Mouse (Mus musculus) embryonic stem cell, embryonic (primary cell): ENCODE measurements at regions not wholly inside any gene's neighbourhood (a gene's known extent, or its start where the extent isn't known, plus 50 kb on each side); places are given as distances from the start of the nearest gene placed in this dataset.

ENCODE experiments used
- CTCF ChIA-PET, 4 experiments: fragments of 300-600 bp in 2 of 4; fragments of 350-600 bp in 2 of 4; sonication (Branson Sonifier 250); formaldehyde crosslinking; loops; one replicate each; lab custom pipeline; 2022; ENCODE audit warnings: inconsistent platforms in 2 of 4; lab: Charles Lee
- POLR2A ChIA-PET, 4 experiments: fragments of 300-600 bp in 2 of 4; fragments of 350-600 bp in 2 of 4; sonication (Branson Sonifier 250); formaldehyde crosslinking; loops; one replicate each; lab custom pipeline; 2022; ENCODE audit warnings: antibody characterized with exemption in 4 of 4, inconsistent platforms in 1 of 4; lab: Charles Lee

DNA sequence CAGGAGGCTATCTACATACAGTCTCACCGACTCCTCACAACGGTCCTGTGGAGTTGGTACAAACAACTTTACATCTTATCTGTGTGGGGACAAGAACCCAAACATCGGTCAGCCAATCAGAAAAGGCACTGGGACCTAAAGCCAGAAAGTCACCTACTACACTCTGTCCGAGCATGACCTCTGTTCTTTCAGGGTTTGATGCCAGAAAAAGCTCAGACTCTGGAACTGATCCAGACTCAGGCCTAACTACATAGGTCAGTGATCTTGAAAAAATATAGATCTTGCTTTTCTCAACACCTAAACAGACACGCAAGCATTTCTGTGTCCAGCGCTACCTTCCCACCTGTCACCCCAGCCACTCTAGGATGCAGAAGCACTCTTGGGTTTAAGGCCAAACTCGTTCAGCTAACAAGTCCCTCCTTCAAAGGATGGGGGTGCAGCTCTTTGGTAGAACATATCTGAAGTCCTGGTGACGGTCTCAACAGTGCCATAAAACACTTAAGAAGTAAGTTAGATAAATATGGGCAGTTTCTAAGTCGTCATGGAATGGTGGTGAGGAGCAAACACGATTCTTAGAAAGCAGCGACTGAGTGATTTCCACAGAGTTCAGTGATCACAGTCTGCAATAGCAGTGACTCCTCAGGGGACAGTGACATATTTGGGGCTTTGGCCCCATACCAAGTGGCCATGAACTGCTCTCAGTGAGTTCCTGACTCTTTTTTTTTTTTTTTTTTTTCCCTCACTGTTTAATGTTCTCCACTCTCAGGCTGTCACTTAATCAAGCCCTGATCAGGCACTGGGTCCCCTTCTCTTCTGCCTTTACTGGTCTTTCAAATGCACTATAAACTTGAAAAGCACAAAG lies 181.2 kb upstream of the Smim15 start:
- ChIA-PET POLR2A (interaction anchor here in 2 of 4 experiments (0.6 to 2.8 kb wide), 9 partner anchors 10 to 184 kb away, joined by 3 to 11 read pairs (median 3); no protein-coding TSS in a partner anchor), CTCF (interaction anchor here in 1 of 4 experiments (0.7 kb wide), 1 partner anchor 193 kb away, joined by 3 read pairs; no protein-coding TSS in a partner anchor)

DNA sequence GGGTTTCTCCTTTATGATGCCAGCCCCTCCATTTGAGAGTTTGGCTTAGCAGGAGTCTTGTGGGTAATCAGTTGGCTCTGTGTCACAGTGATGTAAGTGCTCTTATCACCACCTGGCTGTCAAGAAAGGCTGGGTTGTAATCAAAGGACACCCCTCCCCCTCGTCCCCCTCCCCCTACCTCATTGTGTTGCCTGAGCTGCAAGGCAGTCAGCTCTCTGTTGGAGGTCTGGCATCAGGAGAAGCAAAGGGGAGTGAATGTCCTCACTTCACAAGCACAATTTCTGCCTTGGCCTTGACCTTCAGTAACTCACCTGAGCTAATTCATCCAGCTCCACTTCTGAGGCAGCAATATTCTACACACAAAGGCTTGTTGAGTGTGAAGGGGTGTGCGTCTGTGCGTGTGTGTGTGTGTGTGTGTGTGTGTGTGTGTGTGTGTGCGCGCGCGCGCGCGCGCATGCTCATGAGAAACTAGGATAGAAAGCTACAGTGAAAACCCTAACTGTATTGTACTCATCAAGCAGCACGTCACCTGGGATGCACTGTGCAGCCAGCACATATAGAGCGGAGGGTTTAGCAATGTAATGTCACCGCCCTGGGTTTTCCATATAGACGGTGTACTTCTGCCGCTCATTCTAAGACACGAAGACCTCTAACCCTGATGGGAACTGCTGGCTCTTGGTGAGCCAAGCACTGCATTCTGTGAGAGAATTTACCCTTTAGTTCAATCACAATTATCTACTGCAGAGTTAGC lies 182.7 kb upstream of the Smim15 start:
- POLR2A ChIA-PET = interaction anchor here in 3 of 4 experiments (0.6 to 2.8 kb wide), 20 partner anchors 9 to 188 kb away, joined by 3 to 11 read pairs (median 3); no protein-coding TSS in a partner anchor
- CTCF ChIA-PET = interaction anchor here (0.5 to 1.1 kb wide), 9 partner anchors 12 to 806 kb away, joined by 3 to 13 read pairs (median 4); no protein-coding TSS in a partner anchor

DNA sequence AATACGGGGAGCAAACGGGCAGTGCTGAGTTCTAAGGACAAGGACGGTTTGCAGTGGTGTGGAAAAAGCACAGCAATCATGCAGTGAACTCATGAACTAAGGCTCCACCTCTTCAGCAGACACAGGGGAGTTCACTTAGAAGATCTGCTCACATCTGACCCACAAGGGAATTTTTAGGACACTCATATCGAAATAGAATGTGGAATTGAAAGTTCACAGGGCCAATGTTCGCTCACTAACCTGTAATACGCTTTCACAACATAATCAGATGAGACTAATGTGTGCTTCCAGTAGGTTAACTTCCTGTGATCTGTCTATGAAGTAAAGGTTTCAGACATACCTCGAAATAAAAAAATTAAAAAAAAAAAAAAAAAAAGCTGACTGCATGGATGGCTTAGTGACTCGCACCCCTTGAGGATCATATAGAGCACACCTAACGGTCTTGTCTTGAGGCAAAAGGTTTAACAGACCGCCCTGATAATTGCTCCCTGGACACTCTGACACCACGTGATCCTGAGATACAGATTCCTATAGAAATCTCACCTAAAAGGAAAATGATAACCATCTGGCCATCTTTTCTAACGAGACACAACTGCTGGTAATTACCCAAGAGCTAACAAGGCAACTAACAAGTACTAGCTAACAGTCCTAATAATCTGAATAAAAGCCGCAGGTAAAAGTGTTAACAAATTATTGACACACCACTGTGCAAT lies 187.0 kb upstream of the Smim15 start:
- ChIA-PET POLR2A (interaction anchor here in 2 of 4 experiments (0.6 kb wide), 2 partner anchors 13 to 236 kb away, joined by 3 to 5 read pairs; no protein-coding TSS in a partner anchor), CTCF (no interaction called here)

DNA sequence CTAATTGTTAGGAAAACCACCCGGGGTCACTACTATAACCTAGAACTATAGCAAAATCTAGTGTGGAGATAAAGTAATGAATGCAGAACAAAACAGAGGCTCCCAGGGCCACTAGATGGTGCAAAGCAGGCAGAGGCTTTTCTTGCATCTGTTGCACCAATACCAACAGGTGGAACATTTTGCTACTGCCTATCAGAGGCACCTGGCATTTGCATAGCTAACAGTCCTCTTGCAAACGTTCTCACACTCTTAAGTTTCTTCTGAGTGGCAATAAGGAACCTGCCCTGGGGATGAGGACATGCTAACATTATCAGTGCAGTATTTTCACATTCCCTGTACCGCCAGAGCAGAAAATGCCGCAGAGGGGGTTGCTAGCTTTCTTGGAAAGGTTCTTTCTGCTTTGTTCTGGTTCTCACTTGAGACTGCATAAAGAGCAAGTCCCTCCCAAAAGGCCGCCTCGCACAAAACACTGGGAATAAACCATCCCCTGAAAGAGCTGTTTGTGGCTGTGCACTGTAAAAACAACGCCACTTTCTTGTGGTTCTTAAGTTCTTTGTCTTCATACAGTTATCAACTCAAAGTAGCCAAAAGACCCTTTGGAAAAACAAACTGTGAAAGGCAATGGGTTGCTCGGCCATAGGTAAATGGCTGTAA lies 193.2 kb upstream of the Smim15 start:
- ChIA-PET POLR2A (interaction anchor here in 3 of 4 experiments (0.6 to 1.2 kb wide), 3 partner anchors 10 to 38 kb away, joined by 3 read pairs; no protein-coding TSS in a partner anchor), CTCF (interaction anchor here in 1 of 4 experiments (1.3 kb wide), 1 partner anchor 14 kb away, joined by 3 read pairs; no protein-coding TSS in a partner anchor)

DNA sequence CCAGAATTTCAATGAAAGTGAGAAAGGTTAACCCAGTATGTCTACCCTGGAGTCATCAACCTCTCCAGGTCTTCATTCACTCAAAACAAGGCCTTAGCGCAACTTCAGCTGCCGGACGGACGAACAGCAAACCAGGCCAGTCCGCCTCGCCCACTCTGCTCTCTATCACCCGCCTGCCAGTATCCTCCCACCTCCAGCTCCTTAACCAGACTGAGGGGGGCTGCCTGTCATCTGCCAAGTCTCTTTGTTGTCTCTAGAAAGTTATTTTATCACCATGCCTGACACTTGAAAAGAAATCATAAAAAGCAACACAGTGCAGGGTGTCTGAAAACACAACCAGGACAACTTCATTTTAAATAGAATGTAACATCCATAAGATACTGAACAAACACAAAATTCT lies 195.4 kb upstream of the Smim15 start:
- POLR2A ChIA-PET = interaction anchor here in 2 of 4 experiments (1.4 to 1.5 kb wide), 2 partner anchors 12 to 107 kb away, joined by 3 to 10 read pairs; no protein-coding TSS in a partner anchor
- CTCF ChIA-PET = interaction anchor here in 2 of 4 experiments (0.5 to 0.7 kb wide), 2 partner anchors 19 to 304 kb away, joined by 3 to 7 read pairs; no protein-coding TSS in a partner anchor

DNA sequence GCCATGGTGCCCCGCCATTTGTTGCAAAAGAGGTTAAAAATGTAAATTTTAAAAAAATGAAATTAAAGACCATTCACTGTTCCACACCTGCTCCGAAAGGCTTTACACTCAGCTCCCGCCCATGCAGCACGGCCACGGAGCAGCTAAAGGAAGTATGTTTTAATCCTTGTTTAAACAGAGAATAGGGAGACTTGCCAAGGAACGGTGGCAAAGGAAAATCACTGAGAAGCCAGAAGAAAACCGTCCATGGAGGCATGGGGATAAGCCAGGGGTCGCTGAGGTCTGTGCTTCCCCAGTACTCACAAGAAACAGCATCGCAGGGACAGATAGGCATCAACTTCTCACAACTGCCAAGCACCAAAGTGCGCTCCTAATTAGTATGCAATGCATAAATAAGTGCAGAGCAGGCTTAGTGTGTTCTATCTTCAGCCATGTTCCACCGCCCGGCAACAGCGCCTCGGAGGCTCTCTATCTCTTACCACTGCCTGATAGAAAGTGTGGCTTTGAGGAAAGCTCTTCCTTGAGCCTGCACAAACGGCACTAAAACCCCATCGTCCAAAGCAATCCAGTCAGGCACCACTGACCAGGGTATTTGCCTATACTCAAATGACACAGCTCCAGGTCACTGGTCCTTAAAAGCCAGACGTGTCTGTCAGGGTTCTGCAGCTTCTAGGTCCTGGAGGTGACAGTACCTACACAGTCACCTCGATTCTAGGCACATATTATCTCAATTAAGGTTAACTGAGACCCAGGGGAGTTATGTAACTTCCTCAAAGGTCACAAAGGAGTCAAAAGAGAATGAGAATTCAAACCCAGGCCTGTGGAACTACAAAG lies 196.8 kb upstream of the Smim15 start:
- ChIA-PET POLR2A (interaction anchor here (1.2 to 2.2 kb wide), 5 partner anchors 16 to 108 kb away, joined by 3 to 10 read pairs (median 3); no protein-coding TSS in a partner anchor), CTCF (interaction anchor here in 3 of 4 experiments (0.5 to 1.0 kb wide), 3 partner anchors 15 to 90 kb away, joined by 3 to 5 read pairs (median 3); no protein-coding TSS in a partner anchor)

DNA sequence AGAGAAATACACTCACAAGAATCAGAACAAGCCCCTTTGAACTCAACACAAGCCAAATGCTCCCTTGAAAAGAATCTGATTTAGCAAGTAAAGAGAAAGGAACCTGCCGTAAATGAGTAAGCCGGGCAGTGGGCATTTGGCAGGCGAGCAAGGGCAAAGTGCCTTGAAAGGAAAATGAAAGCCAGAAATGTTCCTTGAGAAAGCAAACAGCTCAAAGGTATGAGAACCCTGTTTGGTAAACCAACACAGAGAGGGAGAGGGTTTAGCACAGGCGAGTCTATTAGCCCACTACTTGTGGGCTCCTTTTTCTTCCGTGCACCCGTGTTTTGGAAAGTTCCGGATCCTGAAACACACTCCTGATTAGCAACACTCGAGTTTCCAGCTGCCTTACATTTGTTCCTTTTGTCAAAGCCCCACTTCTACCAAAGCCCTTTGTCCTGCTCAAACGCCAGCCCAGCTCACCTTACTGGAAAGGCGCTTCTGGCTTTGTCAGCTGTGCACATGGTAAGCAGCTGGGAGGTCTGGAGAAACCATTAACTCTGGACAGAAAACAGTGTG lies 197.5 kb upstream of the Smim15 start:
- POLR2A ChIA-PET = interaction anchor here (0.6 to 2.2 kb wide), 6 partner anchors 16 to 54 kb away, joined by 3 to 10 read pairs (median 3); no protein-coding TSS in a partner anchor
- CTCF ChIA-PET = interaction anchor here in 1 of 4 experiments (1.0 kb wide), 1 partner anchor 15 kb away, joined by 5 read pairs; no protein-coding TSS in a partner anchor

DNA sequence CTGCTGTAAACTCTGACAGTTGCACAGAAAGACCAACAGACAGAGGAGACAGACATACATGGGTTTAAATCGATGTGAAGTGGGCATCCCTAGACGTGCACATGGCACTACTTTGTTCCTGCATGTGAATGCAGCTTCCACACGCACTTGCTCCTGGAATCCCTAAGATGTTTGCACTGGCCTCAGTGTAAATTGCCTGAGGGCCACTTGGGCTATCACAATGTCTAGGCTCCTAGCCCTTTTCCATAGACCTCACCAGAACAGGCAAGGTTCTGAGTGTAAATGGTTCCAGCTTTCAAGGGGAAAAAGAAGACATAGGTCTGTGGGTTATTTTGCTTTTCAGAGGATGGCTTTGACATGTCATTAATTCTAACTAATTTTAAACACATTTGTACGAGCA lies 198.4 kb upstream of the Smim15 start:
- ChIA-PET POLR2A (interaction anchor here in 1 of 4 experiments (1.0 kb wide), 1 partner anchor 15 kb away, joined by 3 read pairs; no protein-coding TSS in a partner anchor), CTCF (no interaction called here)

DNA sequence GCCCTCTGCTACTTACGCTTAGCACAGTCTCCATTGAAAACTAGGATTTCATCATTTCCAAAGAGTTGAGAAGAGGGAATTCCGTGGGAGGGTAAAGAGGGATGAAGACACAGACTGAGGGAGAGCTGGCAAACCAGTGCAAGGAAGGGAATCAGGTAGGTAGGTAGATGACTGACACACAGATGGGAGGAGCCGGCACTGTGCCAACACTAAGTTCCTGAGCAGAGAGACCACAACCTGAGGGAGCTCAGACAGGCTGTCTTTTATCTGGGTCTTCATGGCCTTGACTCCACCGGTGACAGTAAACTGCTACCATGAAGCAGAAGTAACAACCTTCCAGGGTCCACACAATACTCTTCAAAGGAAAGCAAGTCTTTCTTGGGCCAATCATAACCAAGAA lies 200.2 kb upstream of the Smim15 start:
- ChIA-PET POLR2A (interaction anchor here in 1 of 4 experiments (0.5 kb wide), 1 partner anchor 13 kb away, joined by 5 read pairs; no protein-coding TSS in a partner anchor), CTCF (no interaction called here)

DNA sequence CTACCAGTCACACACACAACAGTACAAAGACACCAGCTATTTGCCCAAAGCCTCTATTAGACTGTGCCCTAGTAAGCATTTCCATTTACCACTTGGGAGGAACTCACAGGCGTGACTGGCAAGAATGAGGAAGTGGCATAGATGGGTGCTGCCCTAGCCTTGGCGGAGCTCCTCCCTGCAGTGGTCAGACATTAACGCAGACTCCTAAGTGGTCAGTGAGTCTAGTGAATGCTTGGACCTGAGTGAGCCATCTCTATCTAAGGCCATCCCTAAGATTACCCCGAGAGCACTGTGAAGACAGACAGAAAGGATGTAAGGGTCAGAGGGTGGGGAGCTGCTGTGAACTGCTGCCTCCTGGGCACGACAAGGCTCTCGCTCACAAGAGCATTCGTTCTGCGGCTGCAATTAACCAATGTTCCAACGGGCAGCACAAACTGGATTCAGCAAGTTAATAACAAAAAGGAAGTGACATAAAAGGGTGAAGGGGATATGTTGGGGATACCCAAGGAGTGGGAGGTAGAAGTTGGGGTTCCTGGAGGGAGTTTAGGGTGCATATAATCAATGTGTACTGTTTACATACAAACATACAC lies 206.0 kb upstream of the Smim15 start:
- ChIA-PET POLR2A (interaction anchor here in 1 of 4 experiments (1.2 kb wide), 1 partner anchor 24 kb away, joined by 3 read pairs; no protein-coding TSS in a partner anchor), CTCF (no interaction called here)

DNA sequence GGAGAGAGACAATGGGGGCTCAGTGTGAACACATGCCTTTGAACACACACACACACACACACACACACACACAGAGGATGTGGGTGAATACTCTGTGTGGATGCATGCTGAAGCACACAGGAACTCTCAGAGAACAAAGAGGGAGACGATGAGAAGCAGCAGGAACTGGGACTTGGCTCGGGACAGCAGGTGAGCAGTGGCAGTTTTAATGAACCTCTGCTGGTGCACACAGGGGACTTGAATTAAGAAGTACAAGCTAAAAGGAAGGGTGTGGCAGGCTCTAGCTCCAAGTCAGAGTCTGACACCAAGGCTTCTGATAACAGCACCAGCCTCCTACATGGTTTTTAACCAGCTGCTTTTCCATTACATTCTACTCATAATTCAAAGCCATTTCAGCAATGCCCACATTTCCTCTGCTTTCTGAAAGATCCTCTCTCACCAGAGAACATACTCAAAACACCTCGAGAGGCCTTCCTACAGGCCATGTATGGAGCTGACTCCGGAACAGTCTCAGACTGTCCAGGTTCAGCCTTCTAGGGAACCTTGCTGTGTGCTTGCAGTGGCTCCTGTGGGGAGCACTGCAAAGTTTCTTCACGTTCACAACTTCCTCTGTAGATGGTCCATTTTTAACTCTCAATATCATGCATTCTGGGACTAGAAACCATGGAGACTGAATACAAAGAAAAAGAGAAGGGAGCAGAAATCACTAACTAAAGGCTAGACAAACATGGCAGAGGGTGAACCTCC lies 206.9 kb upstream of the Smim15 start:
- POLR2A ChIA-PET = interaction anchor here in 1 of 4 experiments (1.2 to 1.4 kb wide), 2 partner anchors 20 to 25 kb away, joined by 3 to 4 read pairs; no protein-coding TSS in a partner anchor
- CTCF ChIA-PET = interaction anchor here in 1 of 4 experiments (0.5 kb wide), 1 partner anchor 204 kb away, joined by 8 read pairs; no protein-coding TSS in a partner anchor

DNA sequence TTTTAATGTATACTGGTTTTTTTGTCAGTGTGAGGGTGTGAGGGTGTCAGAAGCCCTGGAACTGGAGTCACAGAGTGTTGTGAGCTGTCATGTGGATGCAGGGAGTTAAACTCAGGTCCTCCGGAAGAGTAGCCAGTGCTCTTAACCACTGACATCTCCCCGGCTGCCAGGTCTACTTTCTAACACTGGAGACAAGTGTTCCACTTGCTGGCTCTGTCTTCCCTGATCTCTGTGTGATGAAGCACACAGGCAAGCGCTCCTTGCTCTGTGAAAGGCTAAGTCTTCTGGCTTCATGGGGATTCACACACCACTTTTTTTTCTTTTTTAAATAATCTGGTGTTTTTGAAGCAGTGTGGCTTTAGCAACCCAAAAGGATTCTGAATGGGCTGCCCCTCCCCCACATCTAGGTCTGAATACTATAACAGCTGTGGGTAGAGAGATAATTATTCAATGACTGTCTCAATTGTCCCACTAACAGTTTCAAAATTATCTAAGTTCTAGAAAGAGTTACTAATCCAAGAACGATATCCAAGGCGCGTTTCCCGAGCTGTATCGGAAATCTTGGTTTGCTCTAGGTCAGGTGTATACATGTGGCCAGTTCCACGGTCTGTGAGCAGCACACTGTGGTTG lies 208.4 kb upstream of the Smim15 start:
- CTCF ChIA-PET = interaction anchor here in 1 of 4 experiments (0.6 kb wide), 1 partner anchor 271 kb away, joined by 4 read pairs; no protein-coding TSS in a partner anchor
- POLR2A ChIA-PET = interaction anchor here in 2 of 4 experiments (0.6 to 1.4 kb wide), 2 partner anchors 18 to 19 kb away, joined by 3 to 4 read pairs; no protein-coding TSS in a partner anchor

DNA sequence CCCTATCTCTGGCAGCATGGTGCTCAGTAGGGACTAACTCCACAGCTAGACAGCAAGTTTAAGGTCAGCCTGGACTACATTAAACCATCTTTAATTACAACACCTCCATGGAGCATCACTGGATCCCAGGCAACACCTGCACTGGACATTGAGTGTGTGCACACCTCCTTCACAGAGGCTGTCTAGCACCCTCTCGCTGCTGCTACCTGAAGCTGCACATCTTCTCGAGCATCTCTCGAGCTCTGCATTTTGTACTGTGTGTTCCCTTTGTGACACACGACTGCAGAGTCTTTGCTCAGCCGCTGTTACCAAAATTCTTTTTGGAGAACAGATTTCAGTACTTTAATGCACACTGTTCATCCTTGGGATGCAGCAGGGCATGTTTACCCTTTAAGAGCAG lies 212.2 kb upstream of the Smim15 start:
- CTCF ChIA-PET = interaction anchor here in 2 of 4 experiments (0.9 to 1.1 kb wide), 3 partner anchors 15 to 320 kb away, joined by 3 to 5 read pairs (median 4); no protein-coding TSS in a partner anchor
- POLR2A ChIA-PET = interaction anchor here in 3 of 4 experiments (0.7 to 2.6 kb wide), 9 partner anchors 8 to 213 kb away, joined by 3 to 10 read pairs (median 4); partner anchors contain the start of gene Smim15 (in 1 of the 3)

DNA sequence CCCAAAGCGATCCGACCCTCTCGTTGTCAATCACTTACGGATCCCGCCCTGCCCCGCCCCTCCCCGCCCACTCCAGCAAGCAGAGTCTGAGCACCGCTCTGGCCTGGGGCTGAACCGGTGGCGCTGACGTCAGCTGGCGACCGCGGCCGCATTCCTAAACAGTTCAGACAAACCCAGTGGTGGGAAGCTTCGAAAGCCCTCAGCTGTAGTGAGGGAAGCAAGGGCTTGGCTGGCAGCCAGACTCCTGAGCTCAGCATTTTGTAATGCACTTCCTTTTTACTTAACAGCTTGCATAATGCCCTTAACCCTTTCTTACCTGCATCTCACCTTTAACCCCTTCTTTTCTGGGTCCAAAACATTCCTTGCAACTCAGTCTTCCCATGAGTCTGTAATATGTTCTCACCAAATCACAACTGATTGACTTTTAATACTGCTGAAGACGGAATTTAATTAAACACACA lies 213.0 kb upstream of the Smim15 start:
- ChIA-PET CTCF (interaction anchor here in 3 of 4 experiments (0.7 to 1.1 kb wide), 5 partner anchors 10 to 401 kb away, joined by 3 to 13 read pairs (median 4); no protein-coding TSS in a partner anchor), POLR2A (interaction anchor here (0.6 to 2.6 kb wide), 21 partner anchors 11 to 213 kb away, joined by 3 to 10 read pairs (median 4); partner anchors contain the start of gene Smim15 (in 1 of the 4))
